Mouse (Mus musculus): ENCODE data around the gene Irx6.

DNA sequence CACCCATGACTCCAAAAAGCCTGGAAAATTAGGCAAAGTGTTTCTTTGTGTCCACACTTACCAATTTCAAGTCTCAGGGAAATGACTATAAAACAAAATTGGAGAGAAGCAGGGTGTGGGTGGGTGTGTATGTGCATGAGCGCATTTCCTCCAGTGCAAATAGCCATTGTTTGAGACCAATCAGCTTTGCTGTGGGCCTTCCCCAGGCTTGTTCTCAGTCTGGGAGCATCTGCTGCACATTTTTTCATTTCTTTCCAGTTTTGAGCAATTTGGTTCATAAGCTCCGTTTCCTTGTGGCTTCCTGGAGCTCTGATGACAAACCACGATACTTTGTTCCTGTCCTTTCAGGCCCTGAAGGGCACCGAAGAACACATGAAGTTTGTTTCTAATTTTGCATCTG, 43.3 kb downstream of the Irx6 start:
- no peak for TF ChIP-seq POLR2A (IDR thresholded peaks at IDR 0.05; ENCODE audit: insufficient read depth, low read depth, low read length)
- TF ChIP-seq CTCF (IDR thresholded peaks at IDR 0.05; ENCODE audit: insufficient read depth, low read depth, low read length): no peak

Data from olfactory bulb, adult 2 months (tissue).